Mouse (Mus musculus) embryo, embryonic 10 days (tissue): ENCODE measurements around the gene Fcgr2b.
"Not testable (repeated sequence)": the region's sequence is repeated elsewhere in the genome, so short reads cannot be mapped to it uniquely, and the experiment has no call there.

Experiments used
- DNase-seq: peaks from one replicate; pipeline ENCODE4 v3.0.0-alpha.2; 2015; ENCODE audit warnings: low spot score

Fcgr2b gene

DNA sequence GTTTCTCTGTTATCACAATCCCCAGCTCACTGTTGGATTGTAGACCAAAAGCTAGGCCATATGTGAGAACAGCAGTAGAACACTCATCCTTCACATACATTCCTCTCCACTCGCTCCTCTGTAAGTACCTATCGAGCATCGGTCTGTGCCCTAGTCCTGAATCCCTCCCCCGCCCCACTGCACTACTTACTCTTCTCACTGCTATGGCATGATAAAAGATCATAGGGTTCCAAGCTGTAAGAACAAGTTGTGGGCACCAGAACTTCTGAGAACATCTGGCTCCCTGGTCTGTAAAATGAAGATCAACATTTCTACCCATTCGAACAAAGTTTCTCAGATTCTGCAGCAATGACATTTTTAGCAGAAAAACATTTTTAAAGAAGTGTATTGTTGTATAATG, at the start of gene Fcgr2b:
Gene Fcgr2b (minus strand): TSS at position 101 of the 400 bp plus-strand sequence.
- DNase-seq, result no peak

GRCm38 (mm10) chr1:171019311-171019950, 43.1 kb upstream of the Fcgr2b start:
- no peak for DNase-seq

GRCm38 (mm10) chr1:171018737-171019136, 42.4 kb upstream of the Fcgr2b start, which contains the start of gene Fcgr4:
Fcgr4 (plus strand) TSS chr1:171018920.
- no peak for DNase-seq

DNA sequence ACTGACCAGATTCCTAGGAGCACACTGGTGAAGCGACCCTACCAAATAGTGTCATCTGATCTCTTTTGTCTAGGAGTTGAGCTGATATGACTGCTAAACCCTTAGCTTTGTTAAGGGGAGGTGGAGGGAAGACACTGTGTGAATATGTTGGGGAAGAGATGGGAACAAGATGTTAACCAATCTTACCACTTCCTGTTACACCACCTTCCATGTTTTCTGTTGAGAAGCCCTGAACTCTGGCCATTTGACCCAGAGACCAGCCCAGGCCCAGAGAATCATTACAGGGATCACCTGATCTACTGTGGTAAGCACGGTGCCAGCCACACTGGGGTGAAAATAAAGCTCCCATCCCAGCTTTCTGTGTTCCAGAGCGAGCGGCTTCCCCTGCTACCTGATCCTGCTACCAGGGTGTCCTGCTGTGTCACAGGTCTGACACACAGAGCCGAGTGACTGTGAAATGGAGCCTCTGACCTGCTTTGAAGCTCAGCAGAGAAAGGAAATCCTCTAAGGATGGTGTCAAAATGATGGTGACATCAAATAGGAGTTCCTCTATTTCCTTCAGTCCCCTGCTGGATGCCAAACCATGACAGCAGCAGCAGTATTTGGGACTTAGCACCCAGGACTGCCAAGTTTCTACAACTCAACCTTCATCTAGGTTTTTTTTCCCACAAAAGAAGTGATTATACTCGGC, 41.3 kb upstream of the Fcgr2b start:
- DNase-seq, result no peak

DNA sequence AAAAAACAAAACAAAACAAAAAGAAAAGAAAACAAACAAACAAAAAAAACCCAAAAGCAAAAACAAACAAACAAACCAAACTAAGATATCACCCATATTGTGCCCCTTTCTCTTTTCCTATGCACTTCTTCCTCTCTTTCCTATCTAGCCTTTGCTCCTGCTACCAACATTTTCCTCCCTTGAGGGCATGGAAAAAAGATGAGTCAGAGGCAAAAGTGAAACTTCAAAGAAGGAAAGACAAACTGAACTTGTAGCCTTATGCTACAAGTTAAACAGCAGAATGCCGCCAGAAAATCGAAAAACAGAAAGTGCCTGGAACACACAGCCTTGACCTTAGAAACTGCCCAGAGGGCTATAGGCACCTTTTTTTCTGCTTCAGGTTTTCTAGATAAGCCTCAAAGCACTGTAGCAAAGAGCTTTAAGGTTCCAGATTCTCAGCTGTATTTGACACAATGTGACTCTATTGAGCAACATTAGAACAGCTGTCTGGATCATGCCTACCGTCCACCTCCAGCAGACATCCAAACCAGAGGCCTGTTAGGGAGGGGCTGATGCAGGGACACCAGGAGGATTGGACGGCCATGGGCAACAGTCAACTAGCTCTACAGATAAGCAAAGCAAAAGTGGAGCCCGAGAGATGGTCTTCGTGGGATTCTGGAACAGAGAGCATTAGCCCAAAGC, 40.5 kb upstream of the Fcgr2b start:
- no peak for DNase-seq

DNA sequence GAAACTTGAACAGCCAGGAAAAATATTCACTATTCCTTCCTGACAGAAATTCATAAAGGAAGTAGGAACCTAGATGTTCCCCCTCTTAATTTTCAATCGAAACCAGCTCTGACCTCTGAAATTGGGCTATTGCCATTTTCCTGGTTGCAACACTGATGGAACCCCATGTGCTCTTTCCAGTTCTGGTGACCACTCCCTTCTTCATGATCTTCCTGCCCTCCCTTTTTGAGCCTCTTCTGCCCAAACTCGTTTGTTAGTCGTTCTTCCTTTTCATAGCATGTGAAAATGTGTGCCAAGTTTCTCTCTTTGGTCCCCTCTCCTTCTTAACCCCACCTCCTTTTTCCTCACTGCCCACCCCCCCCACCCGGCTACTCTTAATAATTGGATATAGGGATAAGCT, 35.4 kb upstream of the Fcgr2b start:
- DNase-seq, result no peak

- DNase-seq, result no peak
Observed at GRCm38 (mm10) chr1:171006905-171007304, 30.6 kb upstream of the Fcgr2b start.

GRCm38 (mm10) chr1:171006335-171006734, 30.0 kb upstream of the Fcgr2b start:
- DNase-seq, result no peak

DNA sequence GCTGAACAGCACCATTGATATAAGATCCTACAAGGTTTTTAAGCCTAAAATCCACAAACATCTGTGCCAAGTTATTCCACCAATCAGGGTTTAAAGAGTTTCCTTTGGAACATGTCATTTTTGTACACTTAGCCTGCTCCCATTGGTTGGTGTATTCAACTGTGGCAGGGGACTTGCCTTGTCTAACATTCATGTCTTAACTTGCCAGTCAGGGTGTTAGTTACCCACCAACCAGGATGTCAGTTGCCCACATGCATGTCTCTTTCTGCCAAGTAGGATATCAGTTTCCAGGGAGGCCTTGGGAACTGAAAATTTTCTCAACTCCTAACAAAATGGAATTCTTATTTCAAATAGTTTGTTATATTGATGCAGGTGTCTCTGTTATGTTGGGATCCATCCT, 29.2 kb upstream of the Fcgr2b start:
- no peak for DNase-seq

- no peak for DNase-seq
Observed at GRCm38 (mm10) chr1:171005081-171005480, 28.7 kb upstream of the Fcgr2b start.

DNA sequence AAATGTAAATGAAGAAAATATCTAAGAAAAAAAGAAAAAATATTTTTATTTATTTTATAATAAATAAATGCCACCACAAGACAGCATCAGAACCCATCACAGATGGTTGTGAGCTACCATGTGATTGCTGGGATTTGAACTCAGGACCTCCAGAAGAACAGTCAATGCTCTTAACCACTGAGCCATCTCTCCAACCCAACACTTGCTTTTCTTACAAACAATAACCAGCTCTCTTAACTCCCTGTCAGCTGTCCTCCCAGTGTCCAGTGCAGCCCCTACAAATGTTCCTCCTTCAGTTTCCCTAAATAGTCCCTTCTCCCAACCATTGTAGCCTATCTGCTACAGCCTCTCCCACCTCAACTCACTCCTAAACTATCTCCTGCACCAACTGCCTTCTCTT, 23.5 kb upstream of the Fcgr2b start:
- DNase-seq, result no peak

- DNase-seq, result peak; percentile 37
Observed at GRCm38 (mm10) chr1:170997756-170998655, 21.7 kb upstream of the Fcgr2b start.

- peak; percentile 77 for DNase-seq
Observed at GRCm38 (mm10) chr1:170996753-170997152, 20.4 kb upstream of the Fcgr2b start.

GRCm38 (mm10) chr1:170996034-170996433, 19.7 kb upstream of the Fcgr2b start:
- no peak for DNase-seq

GRCm38 (mm10) chr1:170992550-170992949, 16.2 kb upstream of the Fcgr2b start:
- peak; percentile 42 for DNase-seq

DNA sequence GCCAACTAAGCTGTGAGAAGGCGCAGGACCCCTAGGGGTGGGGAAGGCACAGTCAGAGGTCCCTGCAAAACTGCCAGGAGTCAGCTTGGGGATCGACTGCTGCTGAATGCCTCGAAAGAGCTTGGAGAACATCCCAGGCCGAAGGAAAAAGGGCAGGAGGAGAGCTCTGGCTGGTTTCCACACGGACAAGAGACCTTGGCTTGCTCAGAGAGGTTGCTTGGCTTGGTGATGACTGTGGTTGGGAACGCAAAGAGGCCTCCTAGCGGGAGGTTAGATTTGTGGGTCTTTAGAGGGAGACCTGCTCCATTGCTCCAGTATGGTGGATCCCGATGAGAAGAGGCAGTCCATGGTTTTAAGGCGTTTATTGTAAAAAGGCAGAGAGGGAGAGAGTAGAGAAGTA, 13.3 kb upstream of the Fcgr2b start:
- no peak for DNase-seq

GRCm38 (mm10) chr1:170985861-170986260, 9.5 kb upstream of the Fcgr2b start:
- DNase-seq, result no peak

- no peak for DNase-seq
Observed at GRCm38 (mm10) chr1:170985092-170985491, 8.7 kb upstream of the Fcgr2b start.

DNA sequence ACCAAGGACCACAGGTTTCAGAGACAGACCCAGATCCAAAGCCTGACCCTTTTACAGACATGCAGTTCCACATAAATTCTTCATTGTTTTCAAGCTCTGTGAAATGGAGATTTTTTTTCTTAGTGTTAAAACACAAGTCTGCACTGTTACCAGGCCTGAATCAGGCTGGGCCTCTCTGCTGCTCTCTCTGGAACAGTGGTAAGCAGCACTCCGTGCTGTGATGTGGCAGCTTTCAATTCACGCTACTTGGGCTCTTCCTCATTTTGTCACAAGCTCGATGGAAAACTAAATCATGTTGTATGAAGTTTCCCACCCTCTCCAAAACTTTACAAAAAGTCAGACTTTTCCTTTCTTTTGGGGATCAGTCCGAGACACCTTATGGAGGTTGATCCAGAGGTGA, 6.7 kb upstream of the Fcgr2b start:
- no peak for DNase-seq

GRCm38 (mm10) chr1:170982301-170982700, 6.0 kb upstream of the Fcgr2b start:
- no peak for DNase-seq

- DNase-seq, result not testable (repeated sequence)
Observed at GRCm38 (mm10) chr1:170981679-170982078, 5.3 kb upstream of the Fcgr2b start.

DNA sequence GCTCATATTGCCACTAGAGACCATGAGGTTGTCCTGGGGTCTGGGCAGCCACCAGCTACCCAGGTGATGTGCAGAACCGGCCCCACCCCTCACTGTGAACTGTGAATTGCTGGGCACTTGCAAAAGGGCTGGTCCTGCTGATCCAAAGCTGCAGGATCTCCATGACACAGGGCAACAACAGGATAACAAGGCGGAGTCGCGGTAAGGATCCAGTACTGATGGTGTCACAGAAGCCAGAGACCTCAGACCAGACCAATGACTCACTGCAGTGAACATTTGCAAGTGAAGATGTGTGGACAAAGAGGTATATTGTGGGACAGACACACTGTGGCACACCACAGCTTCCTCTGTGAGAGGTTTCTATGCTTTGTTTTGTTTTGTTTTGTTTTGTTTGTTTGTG, 2.3 kb upstream of the Fcgr2b start:
- DNase-seq, result no peak
